Comparison of ENCODE assay signal across 8 mouse cellular contexts in the genomic region with DNA sequence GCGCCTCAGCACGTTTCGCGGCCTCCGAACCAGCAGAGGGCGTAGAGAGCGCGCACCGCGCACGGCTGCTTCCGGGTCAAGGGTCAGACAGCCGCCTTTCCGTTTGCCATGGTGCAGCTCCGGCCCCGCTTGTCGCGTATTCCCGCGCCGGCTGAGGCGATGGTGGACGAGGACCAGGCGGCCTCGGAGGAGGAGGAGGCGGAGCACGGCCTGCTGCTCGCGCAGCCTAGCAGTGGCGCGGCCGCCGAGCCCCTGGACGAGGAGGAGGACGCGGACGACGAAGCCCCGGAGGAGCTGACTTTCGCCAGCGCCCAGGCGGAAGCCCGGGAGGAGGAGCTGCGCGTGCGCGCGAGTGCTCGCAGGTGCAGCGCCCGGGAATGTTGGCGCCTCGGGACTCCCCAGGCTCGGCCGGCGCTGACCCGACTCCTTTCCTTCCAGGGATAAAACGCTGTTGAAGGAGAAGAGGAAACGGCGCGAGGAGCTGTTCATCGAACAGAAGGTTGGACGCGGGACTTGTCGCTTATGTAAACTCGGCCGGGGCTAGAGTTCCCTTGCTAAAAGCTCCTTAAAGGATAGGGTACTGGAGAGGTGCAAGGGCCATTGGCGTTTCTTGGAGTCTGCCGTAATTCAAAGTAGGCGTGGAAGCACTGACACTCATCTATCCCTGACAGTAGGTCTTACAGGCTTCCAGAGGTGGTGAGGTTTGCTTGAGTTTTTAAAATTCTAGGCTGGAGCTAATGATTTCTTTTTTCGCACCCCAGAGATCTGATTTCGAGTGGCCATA. TPM values are rescaled to one million over a fixed set of nuclear protein-coding genes. Genes with fewer than 3 reads are reported as not detected.
DNase-seq lines count a peak whose midpoint lies in the region; ATAC-seq lines count a peak whose summit lies in the region.

A gene (plus strand): TSS at position 94 of the 784 bp plus-strand sequence.

- peak; percentile 98 for DNase-seq in CD4-positive, CD25-positive, alpha-beta regulatory T cell, adult 2 months (ENCODE audit: low read depth, low spot score)
- DNase-seq in fibroblast of lung, adult 2 months (ENCODE audit: low read depth) = peak; percentile 79
- peak; percentile 96 for DNase-seq in kidney, postnatal 14 days
- peak; percentile 90 for DNase-seq in liver, embryonic 13.5 days
- DNase-seq in neural tube, embryonic 10.5 days (ENCODE audit: extremely low spot score, low spot score) = peak; percentile 99

- H3K36me3 ChIP-seq in heart, embryonic 14.5 days (ENCODE audit: control insufficient read depth, insufficient read depth, low read length) = peaks cover 58% of the 10 kb centered on the region
- H3K36me3 ChIP-seq in liver, embryonic 13.5 days = peaks cover 42% of the 10 kb centered on the region
- H3K36me3 ChIP-seq in stomach, embryonic 16.5 days (ENCODE audit: control insufficient read depth, insufficient read depth, low read length) = peaks cover 8% of the 10 kb centered on the region; the same call in 1 of the 2 replicates

- WGBS in heart, embryonic 14.5 days = 2% methylated on average over 72 of the region's 72 CpGs
- 1% methylated on average over 72 of the region's 72 CpGs for WGBS in liver, embryonic 13.5 days (ENCODE audit: insufficient replicate concordance)
- under 1% methylated on average over 72 of the region's 72 CpGs for WGBS in stomach, embryonic 16.5 days

- H3K27ac ChIP-seq in brown adipose tissue, adult 24 weeks (replicated peaks; ENCODE audit: low read depth, low read length) = peak within 1 kb of the TSS; percentile 98
- peak within 1 kb of the TSS; percentile 95 for H3K27ac ChIP-seq in heart, embryonic 14.5 days (replicated peaks in 1 of 2; ENCODE audit: control insufficient read depth in 1 of 2, insufficient read depth in 1 of 2, low read depth in 2 of 2, low read length in 2 of 2)
- H3K27ac ChIP-seq in liver, embryonic 13.5 days = peak within 1 kb of the TSS; percentile 92
- H3K27ac ChIP-seq in stomach, embryonic 16.5 days (ENCODE audit: low read length) = peak within 1 kb of the TSS; percentile 92

- H3K4me1 ChIP-seq in brown adipose tissue, adult 24 weeks (ENCODE audit: control insufficient read depth, insufficient read depth, insufficient read length, low read length) = peaks cover 5% of the 10 kb centered on the region; the same call in 1 of the 2 replicates
- H3K4me1 ChIP-seq in heart, embryonic 14.5 days (ENCODE audit: control insufficient read depth in 2 of 2, insufficient read depth in 2 of 2, low read length in 2 of 2) = peaks cover 0 to 10% of the 10 kb centered on the region in 2 experiments; a peak in 1 of 4 replicates
- H3K4me1 ChIP-seq in liver, embryonic 13.5 days (replicated peaks) = peaks cover 13% of the 10 kb centered on the region
- H3K4me1 ChIP-seq in stomach, embryonic 16.5 days (ENCODE audit: control insufficient read depth, insufficient read depth, low read length) = peaks cover 11% of the 10 kb centered on the region

- H3K9me3 ChIP-seq in heart, embryonic 14.5 days (ENCODE audit: control insufficient read depth, low read length) = no peaks in the 10 kb centered on the region
- H3K9me3 ChIP-seq in liver, embryonic 13.5 days (replicated peaks) = 0 out of 2 replicates have a peak, but pooled peaks cover 4% of the 10 kb centered on the region
- no peaks in the 10 kb centered on the region for H3K9me3 ChIP-seq in stomach, embryonic 16.5 days (replicated peaks; ENCODE audit: control insufficient read depth, low read length)

- H3K9ac ChIP-seq in heart, embryonic 14.5 days (ENCODE audit: low read length) = peak within 1 kb of the TSS; percentile 88
- H3K9ac ChIP-seq in liver, embryonic 13.5 days = peak within 1 kb of the TSS; percentile 89
- H3K9ac ChIP-seq in stomach, embryonic 16.5 days (ENCODE audit: low read length) = peak within 1 kb of the TSS; percentile 86

- H3K4me3 ChIP-seq in brown adipose tissue, adult 24 weeks (ENCODE audit: insufficient read depth, low read depth, low read length) = peak within 1 kb of the TSS; percentile 92
- peak within 1 kb of the TSS; percentile 78 to 90 for H3K4me3 ChIP-seq in heart, embryonic 14.5 days (ENCODE audit: control insufficient read depth in 1 of 2, insufficient read depth in 1 of 2, low read depth in 1 of 2, low read length in 2 of 2)
- peak within 1 kb of the TSS; percentile 89 for H3K4me3 ChIP-seq in liver, embryonic 13.5 days (replicated peaks)
- H3K4me3 ChIP-seq in stomach, embryonic 16.5 days (replicated peaks; ENCODE audit: low read length) = peak within 1 kb of the TSS; percentile 79

- no peaks in the 10 kb centered on the region for H3K27me3 ChIP-seq in heart, embryonic 14.5 days (ENCODE audit: control insufficient read depth, insufficient read depth, low read length)
- no peaks in the 10 kb centered on the region for H3K27me3 ChIP-seq in liver, embryonic 13.5 days
- H3K27me3 ChIP-seq in stomach, embryonic 16.5 days (ENCODE audit: control insufficient read depth, insufficient read depth, low read length) = no peaks in the 10 kb centered on the region

- ATAC-seq in heart, embryonic 14.5 days (ENCODE audit: insufficient number of reproducible peaks, insufficient read depth, low FRiP score, low read depth) = peak; percentile 90
- peak; percentile 95 for ATAC-seq in liver, embryonic 13.5 days (ENCODE audit: low read depth)
- peak; percentile 94 for ATAC-seq in stomach, embryonic 16.5 days (ENCODE audit: insufficient read depth, low FRiP score)

- H3K4me2 ChIP-seq in heart, embryonic 14.5 days (ENCODE audit: low read length) = peak within 1 kb of the TSS; percentile 91
- H3K4me2 ChIP-seq in liver, embryonic 13.5 days = peak within 1 kb of the TSS; percentile 82
- peak within 1 kb of the TSS; percentile 68 for H3K4me2 ChIP-seq in stomach, embryonic 16.5 days (ENCODE audit: low read depth, low read length)

RNA-seq across cellular contexts. Expression of the gene that starts here (rescaled TPM):
- polyA plus RNA-seq in brown adipose tissue, adult 24 weeks (2012; ENCODE audit: insufficient read depth, insufficient read length, missing spikeins) = 96.3 and 110 TPM in 2 replicates
- polyA plus RNA-seq in heart, embryonic 14.5 days (2014; fragmentation: Nextera tagmentation; extraction: Ambion mirVana) = 128 and 141 TPM in 2 replicates
- polyA plus RNA-seq in liver, embryonic 13.5 days (2015; fragmentation: Nextera tagmentation; extraction: Ambion mirVana) = 155 and 183 TPM in 2 replicates
- 92.0 and 119 TPM in 2 replicates for polyA plus RNA-seq in stomach, embryonic 16.5 days (2015; fragmentation: Nextera tagmentation; extraction: Ambion mirVana)

Comparison
In these comparisons a context has a peak if more than half of its experiments do, and no peak if none do; other contexts are left out.
1. Peak in every context shown above with its lines: DNase-seq, ATAC-seq, H3K4me3 ChIP-seq and H3K27ac ChIP-seq.